Mouse (Mus musculus): ENCODE measurements around the gene Snapin. TPM values are rescaled to one million over a fixed set of nuclear protein-coding genes. Genes with fewer than 3 reads are reported as not detected.

Snapin gene
- polyA plus RNA-seq, 1 experiment from 2014 or later: 79.6 TPM

- Histone ChIP-seq H3K4me2 (ENCODE audit: low read depth, low read length) (peak overlapping the region; percentile 96), H3K9ac (ENCODE audit: low read depth, low read length) (peak overlapping the region; percentile 60; the same call in 1 of the 2 replicates), H3K27me3 (replicated peaks; ENCODE audit: control insufficient read depth, insufficient read depth, low read length) (peaks cover 41% of the 10 kb centered on the region), H3K27ac (replicated peaks; ENCODE audit: low read depth, low read length) (no peak overlapping the region), H3K4me1 (ENCODE audit: control insufficient read depth, insufficient read depth, low read length) (no peaks in the 10 kb centered on the region), H3K4me3 (ENCODE audit: low read depth, low read length) (peak overlapping the region; percentile 48), H3K36me3 (ENCODE audit: control insufficient read depth, insufficient read depth, low read length) (no peaks in the 10 kb centered on the region), H3K9me3 (ENCODE audit: control insufficient read depth, low read length) (no peaks in the 10 kb centered on the region)
- ATAC-seq (ENCODE audit: low read depth) (peak; percentile 48; the same call in 1 of the 2 replicates), DNase-seq (ENCODE audit: low spot score) (peak; percentile 73)
- under 1% methylated on average over 15 of the region's 15 CpGs for WGBS
Measured at GRCm38 (mm10) chr3:90466311-90466766, 24.5 kb downstream of the Snapin start.

GRCm38 (mm10) chr3:90465686-90466310, 25.0 kb downstream of the Snapin start, which contains the start of gene Npr1:
TSS of gene Npr1 (minus strand) at chr3:90465866.
- H3K4me3 ChIP-seq (ENCODE audit: low read depth, low read length): peak within 1 kb of the TSS; percentile 48
- peak within 1 kb of the TSS; percentile 60 for H3K9ac ChIP-seq (ENCODE audit: low read depth, low read length)
- no peaks in the 10 kb centered on the region for H3K36me3 ChIP-seq (ENCODE audit: control insufficient read depth, insufficient read depth, low read length)
- WGBS: under 1% methylated on average over 14 of the region's 49 CpGs
- no peaks in the 10 kb centered on the region for H3K4me1 ChIP-seq (ENCODE audit: control insufficient read depth, insufficient read depth, low read length)
- DNase-seq (ENCODE audit: low spot score): peak; percentile 19
- H3K27me3 ChIP-seq (replicated peaks; ENCODE audit: control insufficient read depth, insufficient read depth, low read length): peaks cover 41% of the 10 kb centered on the region
- no peaks in the 10 kb centered on the region for H3K9me3 ChIP-seq (ENCODE audit: control insufficient read depth, low read length)
- H3K4me2 ChIP-seq (ENCODE audit: low read depth, low read length): peak within 1 kb of the TSS; percentile 96
- no peak within 1 kb of the TSS for H3K27ac ChIP-seq (replicated peaks; ENCODE audit: low read depth, low read length)
- ATAC-seq (ENCODE audit: low read depth): peak; percentile 42

GRCm38 (mm10) chr3:90465081-90465685, 25.6 kb downstream of the Snapin start:
- no peak for DNase-seq (ENCODE audit: low spot score)
- no peaks in the 10 kb centered on the region for H3K36me3 ChIP-seq (ENCODE audit: control insufficient read depth, insufficient read depth, low read length)
- peak overlapping the region; percentile 48 for H3K4me3 ChIP-seq (ENCODE audit: low read depth, low read length)
- no peak overlapping the region for H3K27ac ChIP-seq (replicated peaks; ENCODE audit: low read depth, low read length)
- 2% methylated on average over 50 of the region's 75 CpGs for WGBS
- H3K27me3 ChIP-seq (replicated peaks; ENCODE audit: control insufficient read depth, insufficient read depth, low read length): peaks cover 41% of the 10 kb centered on the region
- peak; percentile 32 for ATAC-seq (ENCODE audit: low read depth)
- H3K9ac ChIP-seq (ENCODE audit: low read depth, low read length): peak overlapping the region; percentile 60
- H3K4me1 ChIP-seq (ENCODE audit: control insufficient read depth, insufficient read depth, low read length): no peaks in the 10 kb centered on the region
- H3K4me2 ChIP-seq (ENCODE audit: low read depth, low read length): peak overlapping the region; percentile 96
- H3K9me3 ChIP-seq (ENCODE audit: control insufficient read depth, low read length): no peaks in the 10 kb centered on the region

GRCm38 (mm10) chr3:90464552-90465080, 26.2 kb downstream of the Snapin start:
- DNase-seq (ENCODE audit: low spot score) (no peak), ATAC-seq (ENCODE audit: low read depth) (no peak)
- H3K4me1 ChIP-seq (ENCODE audit: control insufficient read depth, insufficient read depth, low read length): no peaks in the 10 kb centered on the region
- 12% methylated on average over 32 of the region's 37 CpGs for WGBS
- H3K9me3 ChIP-seq (ENCODE audit: control insufficient read depth, low read length): no peaks in the 10 kb centered on the region
- peak overlapping the region; percentile 19; the same call in 1 of the 2 replicates for H3K9ac ChIP-seq (ENCODE audit: low read depth, low read length)
- H3K27ac ChIP-seq (replicated peaks; ENCODE audit: low read depth, low read length): no peak overlapping the region
- peak overlapping the region; percentile 96 for H3K4me2 ChIP-seq (ENCODE audit: low read depth, low read length)
- H3K4me3 ChIP-seq (ENCODE audit: low read depth, low read length): peak overlapping the region; percentile 48
- peaks cover 41% of the 10 kb centered on the region for H3K27me3 ChIP-seq (replicated peaks; ENCODE audit: control insufficient read depth, insufficient read depth, low read length)
- no peaks in the 10 kb centered on the region for H3K36me3 ChIP-seq (ENCODE audit: control insufficient read depth, insufficient read depth, low read length)

GRCm38 (mm10) chr3:90462579-90462978, 28.3 kb downstream of the Snapin start:
- ATAC-seq (ENCODE audit: low read depth): no peak
- 28% methylated on average over 7 of the region's 7 CpGs for WGBS
- peaks cover 41% of the 10 kb centered on the region for H3K27me3 ChIP-seq (replicated peaks; ENCODE audit: control insufficient read depth, insufficient read depth, low read length)
- no peak overlapping the region for H3K4me3 ChIP-seq (ENCODE audit: low read depth, low read length)
- H3K36me3 ChIP-seq (ENCODE audit: control insufficient read depth, insufficient read depth, low read length): no peaks in the 10 kb centered on the region
- no peak overlapping the region for H3K9ac ChIP-seq (ENCODE audit: low read depth, low read length)
- no peaks in the 10 kb centered on the region for H3K9me3 ChIP-seq (ENCODE audit: control insufficient read depth, low read length)
- no peak overlapping the region for H3K27ac ChIP-seq (replicated peaks; ENCODE audit: low read depth, low read length)
- DNase-seq (ENCODE audit: low spot score): no peak
- no peak overlapping the region for H3K4me2 ChIP-seq (ENCODE audit: low read depth, low read length)
- H3K4me1 ChIP-seq (ENCODE audit: control insufficient read depth, insufficient read depth, low read length): no peaks in the 10 kb centered on the region

GRCm38 (mm10) chr3:90461935-90462334, 28.9 kb downstream of the Snapin start:
- H3K4me3 ChIP-seq (ENCODE audit: low read depth, low read length): no peak overlapping the region
- no peaks in the 10 kb centered on the region for H3K36me3 ChIP-seq (ENCODE audit: control insufficient read depth, insufficient read depth, low read length)
- 84% methylated on average over 3 of the region's 3 CpGs for WGBS
- no peak overlapping the region for H3K9ac ChIP-seq (ENCODE audit: low read depth, low read length)
- no peak overlapping the region for H3K27ac ChIP-seq (replicated peaks; ENCODE audit: low read depth, low read length)
- no peaks in the 10 kb centered on the region for H3K9me3 ChIP-seq (ENCODE audit: control insufficient read depth, low read length)
- ATAC-seq (ENCODE audit: low read depth) (no peak), DNase-seq (ENCODE audit: low spot score) (no peak)
- no peak overlapping the region for H3K4me2 ChIP-seq (ENCODE audit: low read depth, low read length)
- H3K4me1 ChIP-seq (ENCODE audit: control insufficient read depth, insufficient read depth, low read length): no peaks in the 10 kb centered on the region
- peaks cover 41% of the 10 kb centered on the region for H3K27me3 ChIP-seq (replicated peaks; ENCODE audit: control insufficient read depth, insufficient read depth, low read length)

- ATAC-seq (ENCODE audit: low read depth): no peak
- Histone ChIP-seq H3K27me3 (replicated peaks; ENCODE audit: control insufficient read depth, insufficient read depth, low read length) (peaks cover 31% of the 10 kb centered on the region), H3K4me1 (ENCODE audit: control insufficient read depth, insufficient read depth, low read length) (no peaks in the 10 kb centered on the region), H3K9ac (ENCODE audit: low read depth, low read length) (no peak overlapping the region), H3K9me3 (ENCODE audit: control insufficient read depth, low read length) (no peaks in the 10 kb centered on the region), H3K27ac (replicated peaks; ENCODE audit: low read depth, low read length) (no peak overlapping the region), H3K36me3 (ENCODE audit: control insufficient read depth, insufficient read depth, low read length) (no peaks in the 10 kb centered on the region), H3K4me2 (ENCODE audit: low read depth, low read length) (no peak overlapping the region), H3K4me3 (ENCODE audit: low read depth, low read length) (no peak overlapping the region)
- no peak for DNase-seq (ENCODE audit: low spot score)
- WGBS: 62% methylated on average over 5 of the region's 5 CpGs
Measured at GRCm38 (mm10) chr3:90460315-90460714, 30.5 kb downstream of the Snapin start.

- Histone ChIP-seq H3K27ac (replicated peaks; ENCODE audit: low read depth, low read length) (no peak overlapping the region), H3K4me1 (ENCODE audit: control insufficient read depth, insufficient read depth, low read length) (no peaks in the 10 kb centered on the region), H3K9ac (ENCODE audit: low read depth, low read length) (no peak overlapping the region), H3K27me3 (replicated peaks; ENCODE audit: control insufficient read depth, insufficient read depth, low read length) (peaks cover 25% of the 10 kb centered on the region), H3K36me3 (ENCODE audit: control insufficient read depth, insufficient read depth, low read length) (no peaks in the 10 kb centered on the region), H3K4me2 (ENCODE audit: low read depth, low read length) (no peak overlapping the region), H3K4me3 (ENCODE audit: low read depth, low read length) (no peak overlapping the region), H3K9me3 (ENCODE audit: control insufficient read depth, low read length) (no peaks in the 10 kb centered on the region)
- DNase-seq (ENCODE audit: low spot score) (no peak), ATAC-seq (ENCODE audit: low read depth) (no peak)
- 83% methylated on average over 9 of the region's 9 CpGs for WGBS
Measured at GRCm38 (mm10) chr3:90459727-90460126, 31.1 kb downstream of the Snapin start.
